Mouse (Mus musculus): ENCODE measurements around the gene Myo1b. TPM values are rescaled to one million over a fixed set of nuclear protein-coding genes. Genes with fewer than 3 reads are reported as not detected.

Myo1b gene
- polyA plus RNA-seq, 1 experiment from 2014 or later, result 110 TPM

Other genes starting within 250 kb of the Myo1b start
- gene Stat4, start 71.1 kb upstream of the Myo1b start, polyA plus RNA-seq (2014; fragmentation: Nextera tagmentation; extraction: Ambion mirVana), result 2.5 and 2.7 TPM in 2 replicates
- gene Stat1, start 203.4 kb upstream of the Myo1b start, polyA plus RNA-seq (2014; fragmentation: Nextera tagmentation; extraction: Ambion mirVana), result 14.9 and 16.1 TPM in 2 replicates

Data from limb, embryonic 11.5 days (tissue).